Mouse (Mus musculus): ENCODE results near the gene Tomm40l. TPM values are rescaled to one million over a fixed set of nuclear protein-coding genes. Genes with fewer than 3 reads are reported as not detected.

Tomm40l gene
- total RNA-seq, 2 experiments from 2014 or later, result 84.2 to 90.5 TPM

- DNase-seq (ENCODE audit: low spot score in 2 of 2), result no peak
These were observed 28.1 kb downstream of the Tomm40l start for GRCm38 (mm10) chr1:171193911-171194830.

- DNase-seq (ENCODE audit: low spot score in 2 of 2), result no peak
These were observed 29.0 kb downstream of the Tomm40l start for GRCm38 (mm10) chr1:171193093-171193840.

GRCm38 (mm10) chr1:171192283-171192682 lies 30.0 kb downstream of the Tomm40l start:
- DNase-seq (ENCODE audit: low spot score in 2 of 2), result peak in 1 of 2 experiments; percentile 3

GRCm38 (mm10) chr1:171190832-171191231 lies 31.5 kb downstream of the Tomm40l start:
- DNase-seq (ENCODE audit: low spot score in 2 of 2), result no peak

GRCm38 (mm10) chr1:171189476-171190114 lies 32.7 kb downstream of the Tomm40l start:
- DNase-seq (ENCODE audit: low spot score in 2 of 2), result no peak

- no peak for DNase-seq (ENCODE audit: low spot score in 2 of 2)
These were observed 33.3 kb downstream of the Tomm40l start for GRCm38 (mm10) chr1:171189046-171189445.

- no peak for DNase-seq (ENCODE audit: low spot score in 2 of 2)
These were observed 34.2 kb downstream of the Tomm40l start for GRCm38 (mm10) chr1:171187851-171188700.

- no peak for DNase-seq (ENCODE audit: low spot score in 2 of 2)
These were observed 36.7 kb downstream of the Tomm40l start for GRCm38 (mm10) chr1:171185655-171186054.

- DNase-seq (ENCODE audit: low spot score in 2 of 2), result no peak
These were observed 38.0 kb downstream of the Tomm40l start for GRCm38 (mm10) chr1:171184314-171184713.

GRCm38 (mm10) chr1:171183620-171184019 lies 38.7 kb downstream of the Tomm40l start:
- DNase-seq (ENCODE audit: low spot score in 2 of 2), result no peak

GRCm38 (mm10) chr1:171183025-171183424 lies 39.3 kb downstream of the Tomm40l start:
- DNase-seq (ENCODE audit: low spot score in 2 of 2), result no peak

- no peak for DNase-seq (ENCODE audit: low spot score in 2 of 2)
These were observed 42.7 kb downstream of the Tomm40l start for GRCm38 (mm10) chr1:171179487-171180171.

- no peak for DNase-seq (ENCODE audit: low spot score in 2 of 2)
These were observed 49.5 kb downstream of the Tomm40l start for GRCm38 (mm10) chr1:171172779-171173178.

GRCm38 (mm10) chr1:171171138-171171537 lies 51.2 kb downstream of the Tomm40l start:
- no peak for DNase-seq (ENCODE audit: low spot score in 2 of 2)

- DNase-seq (ENCODE audit: low spot score in 2 of 2), result no peak
These were observed 52.4 kb downstream of the Tomm40l start for GRCm38 (mm10) chr1:171169913-171170312.

- DNase-seq (ENCODE audit: low spot score in 2 of 2), result no peak
These were observed 53.4 kb downstream of the Tomm40l start for GRCm38 (mm10) chr1:171168906-171169305.
